Mouse (Mus musculus) kidney, adult 2 months (tissue): ENCODE data around the gene Krtcap2.

Source experiments
- CTCF ChIP-seq: fragments of 200-500 bp; conservative IDR thresholded peaks from 2 replicates; pipeline ENCODE4 v1.5.1; 2011; ENCODE audit warnings: low read depth, mild to moderate bottlenecking, control low read depth, low read length, moderate library complexity, mixed read lengths; ENCODE audit not compliant: insufficient read depth, insufficient read length
- POLR2A ChIP-seq: fragments of 200-500 bp; IDR thresholded peaks from one replicate; pipeline ENCODE4 v1.6.1; 2011; ENCODE audit warnings: low read depth, low read length, control low read depth

- TF ChIP-seq POLR2A (no peak), CTCF (no peak)
Observed at GRCm38 (mm10) chr3:89268916-89269315, 23.1 kb downstream of the Krtcap2 start.
